Mouse (Mus musculus) embryonic facial prominence, embryonic 14.5 days (tissue): ENCODE results near the gene Cldn2. TPM values are rescaled to one million over a fixed set of nuclear protein-coding genes. Genes with fewer than 3 reads are reported as not detected.

Source experiments
- ATAC-seq: fragments of 200-750 bp; cut with Nextera tagmentation; 2 replicates; pipeline ENCODE4 v1.8.0; 2017; ENCODE audit warnings: low read depth, moderate number of reproducible peaks, moderate TSS enrichment
- DNase-seq: peaks from one replicate; pipeline ENCODE4 v3.0.0-alpha.2; 2015; ENCODE audit warnings: low spot score
- H3K27ac ChIP-seq: fragments of 300-500 bp; sonication (generic); replicated peaks from 2 replicates; pipeline ENCODE4 v1.5.1; 2014; ENCODE audit warnings: low read depth, mild to moderate bottlenecking, low read length, moderate library complexity
- H3K27me3 ChIP-seq: fragments of 300-500 bp; sonication (generic); replicated peaks from 2 replicates; pipeline ENCODE4 v1.6.1; 2014; ENCODE audit warnings: low read length; ENCODE audit not compliant: control insufficient read depth, insufficient read depth
- H3K36me3 ChIP-seq: fragments of 300-500 bp; sonication (generic); 2 replicates; pipeline ENCODE4 v1.6.1; 2014; ENCODE audit warnings: low read length, mixed read lengths; ENCODE audit not compliant: control insufficient read depth, insufficient read depth
- H3K4me1 ChIP-seq: fragments of 300-500 bp; sonication (generic); 2 replicates; pipeline ENCODE4 v1.6.1; 2014; ENCODE audit warnings: antibody characterized with exemption, low read length; ENCODE audit not compliant: control insufficient read depth, insufficient read depth
- H3K4me2 ChIP-seq: fragments of 300-500 bp; sonication (generic); 2 replicates; pipeline ENCODE4 v1.6.1; 2014; ENCODE audit warnings: low read depth, mild to moderate bottlenecking, low read length, moderate library complexity, mixed read lengths
- H3K4me3 ChIP-seq: fragments of 300-500 bp; sonication (generic); 2 replicates; pipeline ENCODE4 v1.5.1; 2014; ENCODE audit warnings: low read depth, mild to moderate bottlenecking, low read length
- H3K9ac ChIP-seq: fragments of 300-500 bp; sonication (generic); 2 replicates; pipeline ENCODE4 v1.6.1; 2014; ENCODE audit warnings: low read depth, mild to moderate bottlenecking, low read length, moderate library complexity, mixed read lengths
- H3K9me3 ChIP-seq: fragments of 300-500 bp; sonication (generic); 2 replicates; pipeline ENCODE4 v1.6.1; 2016; ENCODE audit warnings: low read length; ENCODE audit not compliant: control insufficient read depth
- WGBS: fragments of 180-500 bp; shearing (Covaris S2); extraction: QIAGEN DNeasy Blood & Tissue Kit; methylation state at CpG from one replicate; pipeline ENCODE4 v1.1.7; 2014; 5-methylcytosine and 5-hydroxymethylcytosine counted together
- polyA plus RNA-seq: library from polyadenylated mRNA; unstranded; fragments of >200 nt; fragmentation: Nextera tagmentation; extraction: Ambion mirVana; gene quantifications from 2 replicates; pipeline ENCODE4 v1.2.1, GENCODE M21; 2014

Gene Cldn2
- polyA plus RNA-seq, 1 experiment from 2014 or later = 1.2 TPM

GRCm38 (mm10) chrX:139841091-139841490 lies 40.5 kb downstream of the Cldn2 start:
- WGBS = 77% methylated on average over 6 of the region's 6 CpGs
- H3K4me3 ChIP-seq = no peak overlapping the region
- H3K36me3 ChIP-seq = no peaks in the 10 kb centered on the region

GRCm38 (mm10) chrX:139854795-139855194 lies 54.2 kb downstream of the Cldn2 start:
- H3K9me3 ChIP-seq = no peaks in the 10 kb centered on the region
- 85% methylated on average over 4 of the region's 4 CpGs for WGBS
- no peak for ATAC-seq
- no peak overlapping the region for H3K27ac ChIP-seq
- no peaks in the 10 kb centered on the region for H3K4me1 ChIP-seq
- peaks cover 4% of the 10 kb centered on the region; the same call in 1 of the 2 replicates for H3K36me3 ChIP-seq
- peaks cover 3% of the 10 kb centered on the region; the same call in 1 of the 2 replicates for H3K27me3 ChIP-seq
- DNase-seq = no peak
- H3K4me3 ChIP-seq = no peak overlapping the region
- H3K9ac ChIP-seq = no peak overlapping the region
- H3K4me2 ChIP-seq = no peak overlapping the region

More at GRCm38 (mm10) chrX:139841091-139841490, 40.5 kb downstream of the Cldn2 start:
- DNase-seq (no peak), ATAC-seq (no peak)
- no peak overlapping the region for H3K4me2 ChIP-seq
- H3K27ac ChIP-seq = no peak overlapping the region
- H3K9ac ChIP-seq = no peak overlapping the region
- no peaks in the 10 kb centered on the region; the same call in 1 of the 2 replicates for H3K27me3 ChIP-seq
- no peaks in the 10 kb centered on the region for H3K9me3 ChIP-seq
- H3K4me1 ChIP-seq = no peaks in the 10 kb centered on the region

GRCm38 (mm10) chrX:139859402-139859801 lies 58.8 kb downstream of the Cldn2 start:
- H3K9ac ChIP-seq = no peak overlapping the region
- no peaks in the 10 kb centered on the region for H3K36me3 ChIP-seq
- no peak overlapping the region for H3K4me2 ChIP-seq
- no peaks in the 10 kb centered on the region for H3K9me3 ChIP-seq
- ATAC-seq (no peak), DNase-seq (no peak)
- H3K27me3 ChIP-seq = no peaks in the 10 kb centered on the region
- no peaks in the 10 kb centered on the region for H3K4me1 ChIP-seq
- no peak overlapping the region for H3K4me3 ChIP-seq
- H3K27ac ChIP-seq = no peak overlapping the region
- 71% methylated on average over 5 of the region's 5 CpGs for WGBS

Other genes with a start within 250 kb of the Cldn2 start
- 8.1 and 9.1 TPM in 2 replicates for gene Rnf128, start 237.5 kb upstream of the Cldn2 start, polyA plus RNA-seq
- gene Tbc1d8b, start 115.8 kb upstream of the Cldn2 start, polyA plus RNA-seq = 2.5 and 2.8 TPM in 2 replicates
- gene Gm15013, start 86.3 kb upstream of the Cldn2 start, polyA plus RNA-seq = 0.31 and 0.45 TPM in 2 replicates
- 0.52 and 0.79 TPM in 2 replicates for gene Ripply1, start 18.5 kb upstream of the Cldn2 start, polyA plus RNA-seq
- 25.3 and 28.8 TPM in 2 replicates for gene Morc4, start 70.8 kb downstream of the Cldn2 start, polyA plus RNA-seq
- gene Rbm41, start 197.8 kb downstream of the Cldn2 start, polyA plus RNA-seq = 5.8 and 6.0 TPM in 2 replicates